Mouse (Mus musculus): Measurements from ENCODE around the gene Eif4g1. TPM values are rescaled to one million over a fixed set of nuclear protein-coding genes. Genes with fewer than 3 reads are reported as not detected.
"Not testable (repeated sequence)": the region's sequence is repeated elsewhere in the genome, so short reads cannot be mapped to it uniquely, and the experiment has no call there.

Gene Eif4g1
- total RNA-seq (2015) (117 and 119 TPM in 2 replicates), total RNA-seq (2017) (159 and 160 TPM in 2 replicates)

- ATAC-seq (ENCODE audit: poor library complexity, severe bottlenecking) = not testable (repeated sequence)
Observed at GRCm38 (mm10) chr16:20668013-20668412, at the start of gene Eif4g1. Gene Eif4g1, plus strand, starts transcription at chr16:20668313.

GRCm38 (mm10) chr16:20619541-20620398, 48.3 kb upstream of the Eif4g1 start:
- ATAC-seq (ENCODE audit: poor library complexity, severe bottlenecking) = peak; percentile 52

- no peak for ATAC-seq (ENCODE audit: poor library complexity, severe bottlenecking)
Observed at GRCm38 (mm10) chr16:20620399-20620735, 47.7 kb upstream of the Eif4g1 start.

- ATAC-seq (ENCODE audit: poor library complexity, severe bottlenecking) = no peak
Observed at GRCm38 (mm10) chr16:20620751-20621190, 47.3 kb upstream of the Eif4g1 start.

- peak; percentile 62 for ATAC-seq (ENCODE audit: poor library complexity, severe bottlenecking)
Observed at GRCm38 (mm10) chr16:20621191-20621990, 46.7 kb upstream of the Eif4g1 start, which contains the start of gene Camk2n2. Gene Camk2n2, minus strand, starts transcription at chr16:20621287.

GRCm38 (mm10) chr16:20621991-20622685, 46.0 kb upstream of the Eif4g1 start:
- ATAC-seq (ENCODE audit: poor library complexity, severe bottlenecking) = peak; percentile 76

GRCm38 (mm10) chr16:20623211-20623610, 44.9 kb upstream of the Eif4g1 start:
- no peak for ATAC-seq (ENCODE audit: poor library complexity, severe bottlenecking)

GRCm38 (mm10) chr16:20628871-20629391, 39.2 kb upstream of the Eif4g1 start:
- ATAC-seq (ENCODE audit: poor library complexity, severe bottlenecking) = no peak

GRCm38 (mm10) chr16:20629731-20630634, 38.1 kb upstream of the Eif4g1 start, which contains the start of gene Ece2:
Gene Ece2, plus strand, starts transcription at chr16:20629828.
- peak; percentile 33 for ATAC-seq (ENCODE audit: poor library complexity, severe bottlenecking)

GRCm38 (mm10) chr16:20637410-20637809, 30.7 kb upstream of the Eif4g1 start:
- ATAC-seq (ENCODE audit: poor library complexity, severe bottlenecking) = no peak

- no peak for ATAC-seq (ENCODE audit: poor library complexity, severe bottlenecking)
Observed at GRCm38 (mm10) chr16:20638367-20638766, 29.7 kb upstream of the Eif4g1 start.

GRCm38 (mm10) chr16:20642161-20642560, 26.0 kb upstream of the Eif4g1 start:
- ATAC-seq (ENCODE audit: poor library complexity, severe bottlenecking) = peak; percentile 85

GRCm38 (mm10) chr16:20643911-20644310, 24.2 kb upstream of the Eif4g1 start:
- no peak for ATAC-seq (ENCODE audit: poor library complexity, severe bottlenecking)

GRCm38 (mm10) chr16:20651076-20651946, 16.8 kb upstream of the Eif4g1 start, which contains the start of gene Psmd2:
Gene Psmd2, plus strand, starts transcription at chr16:20651652.
- peak; percentile 99 for ATAC-seq (ENCODE audit: poor library complexity, severe bottlenecking)

- peak; percentile 6; the same call in 1 of the 2 replicates for ATAC-seq (ENCODE audit: poor library complexity, severe bottlenecking)
Observed at GRCm38 (mm10) chr16:20651947-20652310, 16.2 kb upstream of the Eif4g1 start.

GRCm38 (mm10) chr16:20653315-20653714, 14.8 kb upstream of the Eif4g1 start:
- no peak for ATAC-seq (ENCODE audit: poor library complexity, severe bottlenecking)

- no peak for ATAC-seq (ENCODE audit: poor library complexity, severe bottlenecking)
Observed at GRCm38 (mm10) chr16:20657661-20658060, 10.5 kb upstream of the Eif4g1 start.

- no peak for ATAC-seq (ENCODE audit: poor library complexity, severe bottlenecking)
Observed at GRCm38 (mm10) chr16:20670291-20670690, 2.2 kb downstream of the Eif4g1 start.

GRCm38 (mm10) chr16:20671886-20672285, 3.8 kb downstream of the Eif4g1 start:
- ATAC-seq (ENCODE audit: poor library complexity, severe bottlenecking) = no peak
